Mouse (Mus musculus) activated CD4-positive, CD25-positive, alpha-beta regulatory T cell (primary cell): Measurements from ENCODE around the gene Dact3. TPM values are rescaled to one million over a fixed set of nuclear protein-coding genes. Genes with fewer than 3 reads are reported as not detected.

ENCODE experiments used
- polyA plus RNA-seq, 2 experiments: library from polyadenylated mRNA; unstranded; fragments of 100-300 nt; shearing (Covaris generic); gene quantifications; one replicate each; pipeline ENCODE4 v1.2.1; 2017

The Dact3 gene
- polyA plus RNA-seq, result under 1 TPM; 0.07 to 0.42 TPM

DNA sequence AGATGAGACGGTGACA, at the start of gene Dact3:
Gene Dact3, plus strand, starts transcription at position 8 of the 16 bp plus-strand sequence.

DNA sequence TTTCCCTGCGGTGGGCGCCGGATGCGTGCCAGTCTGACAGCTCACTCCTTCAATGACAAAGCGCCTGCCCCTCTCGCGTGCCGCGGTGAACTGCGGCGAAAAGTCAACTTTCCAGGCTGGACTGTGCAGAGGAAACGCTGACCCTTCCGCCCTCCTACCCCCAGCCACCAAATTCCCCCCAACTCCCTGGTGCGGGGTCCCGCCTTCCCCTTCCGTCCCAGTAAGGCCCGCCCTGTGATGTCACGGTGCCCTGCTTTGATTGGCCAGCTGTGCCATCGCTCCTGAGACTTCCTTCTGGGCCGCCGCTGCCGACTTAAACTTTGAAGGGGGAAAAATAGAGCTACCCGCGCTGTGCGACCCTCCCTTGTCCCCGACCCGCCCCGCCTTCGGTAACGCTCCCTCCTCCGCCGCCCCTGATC, 32.5 kb upstream of the Dact3 start, which contains the start of gene Prkd2:
Gene Prkd2, plus strand, starts transcription at position 258 of the 419 bp plus-strand sequence.

GRCm38 (mm10) chr7:16891641-16892351, 16.7 kb downstream of the Dact3 start, which contains the start of gene Gng8:
Gene Gng8 (plus strand): TSS chr7:16891786.

DNA sequence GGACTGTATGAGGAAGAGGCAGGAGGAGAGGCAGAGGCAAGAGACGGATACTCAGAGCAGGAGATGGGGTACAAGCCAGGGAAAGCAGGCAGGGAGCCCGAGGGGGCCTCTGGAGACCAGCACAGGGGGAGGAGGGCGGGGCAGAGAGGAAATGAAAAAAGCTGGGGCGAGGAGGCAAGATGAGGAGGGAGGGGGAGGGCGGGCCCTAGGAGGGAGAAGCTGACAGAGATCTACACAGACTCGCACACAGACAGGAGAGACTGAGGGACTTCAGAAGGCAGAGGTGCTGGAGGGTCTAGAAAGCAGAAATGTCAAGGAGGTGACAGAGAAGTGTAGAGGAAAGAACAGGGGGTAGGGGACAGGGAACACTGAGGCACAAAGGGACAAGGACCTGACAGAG, 31.2 kb downstream of the Dact3 start, which contains the start of gene Ptgir:
Gene Ptgir, plus strand, starts transcription at position 210 of the 400 bp plus-strand sequence.

GRCm38 (mm10) chr7:16924037-16924834, 49.1 kb downstream of the Dact3 start, which contains the start of gene Calm3:
Gene Calm3 (minus strand): TSS chr7:16924114.

Other genes starting within 250 kb of the Dact3 start
- gene Ceacam15, start 199.6 kb upstream of the Dact3 start, polyA plus RNA-seq, result under 1 TPM; 0.68 to 0.79 TPM
- not detected for gene Ceacam9, start 153.4 kb upstream of the Dact3 start, polyA plus RNA-seq
- gene Ap2s1, start 136.9 kb upstream of the Dact3 start, polyA plus RNA-seq, result 100 to 1,000 TPM; 259 to 270 TPM
- 100 to 1,000 TPM; 197 to 316 TPM for gene Slc1a5, start 94.0 kb upstream of the Dact3 start, polyA plus RNA-seq
- gene Strn4, start 59.4 kb upstream of the Dact3 start, polyA plus RNA-seq, result 10 to 100 TPM; 61.5 to 74.8 TPM
- gene Fkrp, start 58.6 kb upstream of the Dact3 start, polyA plus RNA-seq, result 10 to 100 TPM; 19.1 to 22.7 TPM
- gene Prkd2, start 32.4 kb upstream of the Dact3 start, polyA plus RNA-seq, result 100 to 1,000 TPM; 143 to 190 TPM
- gene Gng8, start 16.5 kb downstream of the Dact3 start, polyA plus RNA-seq, result not detected
- 10 to 100 TPM; 11.2 to 16.3 TPM for gene Ptgir, start 31.2 kb downstream of the Dact3 start, polyA plus RNA-seq
- 100 to 1,000 TPM; 191 to 201 TPM for gene Calm3, start 48.8 kb downstream of the Dact3 start, polyA plus RNA-seq
- not detected for gene Pnmal2, start 69.4 kb downstream of the Dact3 start, polyA plus RNA-seq
- under 1 TPM in 1 of 2 experiments, not detected in 1; 0.07 TPM for gene Pnmal1, start 84.4 kb downstream of the Dact3 start, polyA plus RNA-seq
- gene Gm42372, start 107.8 kb downstream of the Dact3 start, polyA plus RNA-seq, result 1 to 10 TPM; 2.2 to 3.0 TPM
- gene Ccdc8, start 117.4 kb downstream of the Dact3 start, polyA plus RNA-seq, result under 1 TPM; 0.05 to 0.31 TPM
- 100 to 1,000 TPM in 1 of 2 experiments, 10 to 100 TPM in 1; 99.7 to 101 TPM for gene Ppp5c, start 152.6 kb downstream of the Dact3 start, polyA plus RNA-seq
- under 1 TPM in 1 of 2 experiments, not detected in 1; 0.98 TPM for gene Hif3a, start 187.1 kb downstream of the Dact3 start, polyA plus RNA-seq
- under 1 TPM; 0.43 to 0.69 TPM for gene Psg16, start 198.7 kb downstream of the Dact3 start, polyA plus RNA-seq